Mouse (Mus musculus) hindbrain, postnatal 0 days (tissue): ENCODE results near the gene Zswim4. TPM values are rescaled to one million over a fixed set of nuclear protein-coding genes. Genes with fewer than 3 reads are reported as not detected.
A peak's percentile ranks its signal among the peaks of the same experiment; 100 is the strongest.

Experiments
- ATAC-seq: fragments of 200-750 bp; cut with Nextera tagmentation; 2 replicates; pipeline ENCODE4 v1.8.0; 2017; ENCODE audit warnings: mild to moderate bottlenecking, moderate TSS enrichment, moderate library complexity
- DNase-seq: peaks from one replicate; pipeline ENCODE4 v3.0.0-alpha.2; 2015; ENCODE audit warnings: low spot score
- H3K27ac ChIP-seq: fragments of 300-500 bp; sonication (generic); 2 replicates; pipeline ENCODE4 v1.5.1; 2014; ENCODE audit warnings: mild to moderate bottlenecking
- H3K27me3 ChIP-seq: fragments of 300-500 bp; sonication (generic); 2 replicates; pipeline ENCODE4 v1.6.1; 2014; ENCODE audit warnings: low read length, mixed read lengths; ENCODE audit not compliant: insufficient read depth
- H3K36me3 ChIP-seq: fragments of 300-500 bp; sonication (generic); 2 replicates; pipeline ENCODE4 v1.6.1; 2014; ENCODE audit warnings: low read length, mixed read lengths; ENCODE audit not compliant: insufficient read depth
- H3K4me1 ChIP-seq: fragments of 300-500 bp; sonication (generic); 2 replicates; pipeline ENCODE4 v1.6.1; 2014; ENCODE audit warnings: antibody characterized with exemption, low read length, mixed read lengths; ENCODE audit not compliant: insufficient read depth
- H3K4me2 ChIP-seq: fragments of 300-500 bp; sonication (generic); 2 replicates; pipeline ENCODE4 v1.6.1; 2014; ENCODE audit warnings: low read depth, mild to moderate bottlenecking, low read length, moderate library complexity, mixed read lengths
- H3K4me3 ChIP-seq: fragments of 300-500 bp; sonication (generic); 2 replicates; pipeline ENCODE4 v1.5.1; 2014; ENCODE audit warnings: low read length
- H3K9ac ChIP-seq: fragments of 300-500 bp; sonication (generic); replicated peaks from 2 replicates; pipeline ENCODE4 v1.6.1; 2014; ENCODE audit warnings: mild to moderate bottlenecking, low read length, moderate library complexity, mixed read lengths
- H3K9me3 ChIP-seq: fragments of 300-500 bp; sonication (generic); 2 replicates; pipeline ENCODE4 v1.6.1; 2016; ENCODE audit warnings: low read length, mixed read lengths
- CTCF ChIP-seq: IDR thresholded peaks from 2 replicates; pipeline ENCODE4 v1.5.1; 2016; ENCODE audit warnings: antibody characterized with exemption, control low read depth, low read depth
- WGBS: fragments of 180-500 bp; shearing (Covaris S2); extraction: QIAGEN DNeasy Blood & Tissue Kit; methylation state at CpG from one replicate; pipeline ENCODE4 v1.1.7; 2014; 5-methylcytosine and 5-hydroxymethylcytosine counted together
- polyA plus RNA-seq: library from polyadenylated mRNA; unstranded; fragments of >200 nt; fragmentation: Nextera tagmentation; extraction: Ambion mirVana; gene quantifications from 2 replicates; pipeline ENCODE4 v1.2.1, GENCODE M21; 2015
- total RNA-seq: library from RNA; depleted of rRNA; stranded (reverse); fragments of >200 nt; gene quantifications from 2 replicates; pipeline ENCODE4 v1.2.3, GENCODE M21; 2014

Gene Zswim4
- total and polyA plus RNA-seq, 2 experiments from 2014 or later: 11.3 to 44.1 TPM

GRCm38 (mm10) chr8:84269950-84270773, 33.3 kb upstream of the Zswim4 start, which contains the start of gene Ccdc130:
Gene Ccdc130 (minus strand): TSS chr8:84270380.
- WGBS: under 1% methylated on average over 44 of the region's 44 CpGs

GRCm38 (mm10) chr8:84261098-84261497, 24.2 kb upstream of the Zswim4 start:
- no peak overlapping the region for H3K27ac ChIP-seq
- ATAC-seq: no peak
- WGBS: 95% methylated on average over 4 of the region's 4 CpGs
- no peak for DNase-seq
- no peaks in the 10 kb centered on the region for H3K9me3 ChIP-seq
- H3K4me1 ChIP-seq: peaks cover 8% of the 10 kb centered on the region; the same call in 1 of the 2 replicates
- no peaks in the 10 kb centered on the region for H3K27me3 ChIP-seq
- H3K9ac ChIP-seq: no peak overlapping the region
- H3K4me3 ChIP-seq: no peak overlapping the region
- no peak overlapping the region for H3K4me2 ChIP-seq
- TF ChIP-seq CTCF: no peak
- peaks cover 75% of the 10 kb centered on the region for H3K36me3 ChIP-seq

More at GRCm38 (mm10) chr8:84269950-84270773, 33.3 kb upstream of the Zswim4 start, which contains the start of gene Ccdc130:
- Histone ChIP-seq H3K4me3 (peak within 1 kb of the TSS; percentile 80), H3K27me3 (no peaks in the 10 kb centered on the region), H3K9ac (peak within 1 kb of the TSS; percentile 82), H3K36me3 (peaks cover 14% of the 10 kb centered on the region), H3K9me3 (no peaks in the 10 kb centered on the region), H3K27ac (peak within 1 kb of the TSS; percentile 81), H3K4me1 (peaks cover 5% of the 10 kb centered on the region), H3K4me2 (peak within 1 kb of the TSS; percentile 85)
- ATAC-seq: peak; percentile 99
- peak; percentile 100 for DNase-seq
- no peak for TF ChIP-seq CTCF

GRCm38 (mm10) chr8:84256822-84257610, 20.2 kb upstream of the Zswim4 start, which contains the start of gene Mri1:
Gene Mri1 (minus strand): TSS chr8:84257326.
- H3K4me1 ChIP-seq: peaks cover 10% of the 10 kb centered on the region; the same call in 1 of the 2 replicates
- no peaks in the 10 kb centered on the region for H3K27me3 ChIP-seq
- peaks cover 54% of the 10 kb centered on the region for H3K36me3 ChIP-seq
- H3K9me3 ChIP-seq: no peaks in the 10 kb centered on the region
- peak; percentile 43 for TF ChIP-seq CTCF
- peak within 1 kb of the TSS; percentile 98 for H3K4me2 ChIP-seq
- peak within 1 kb of the TSS; percentile 80 for H3K9ac ChIP-seq
- 2% methylated on average over 63 of the region's 64 CpGs for WGBS
- peak within 1 kb of the TSS; percentile 95 for H3K27ac ChIP-seq
- DNase-seq: peak; percentile 97
- peak; percentile 88 for ATAC-seq
- H3K4me3 ChIP-seq: peak within 1 kb of the TSS; percentile 77

GRCm38 (mm10) chr8:84256458-84256821, 19.6 kb upstream of the Zswim4 start:
- Histone ChIP-seq H3K27me3 (no peaks in the 10 kb centered on the region), H3K4me1 (peaks cover 10% of the 10 kb centered on the region; the same call in 1 of the 2 replicates), H3K4me2 (peak overlapping the region; percentile 98), H3K4me3 (peak overlapping the region; percentile 77), H3K27ac (peak overlapping the region; percentile 95), H3K36me3 (peaks cover 51% of the 10 kb centered on the region), H3K9ac (peak overlapping the region; percentile 80), H3K9me3 (no peaks in the 10 kb centered on the region)
- no peak for TF ChIP-seq CTCF
- DNase-seq: peak; percentile 52
- WGBS: 16% methylated on average over 6 of the region's 6 CpGs
- ATAC-seq: peak; percentile 38

GRCm38 (mm10) chr8:84255858-84256257, 19.0 kb upstream of the Zswim4 start:
- Histone ChIP-seq H3K4me2 (peak overlapping the region; percentile 98), H3K4me1 (peaks cover 10% of the 10 kb centered on the region; the same call in 1 of the 2 replicates), H3K9me3 (no peaks in the 10 kb centered on the region), H3K27ac (peak overlapping the region; percentile 95; the same call in 1 of the 2 replicates), H3K36me3 (peaks cover 49% of the 10 kb centered on the region), H3K9ac (no peak overlapping the region), H3K4me3 (peak overlapping the region; percentile 77), H3K27me3 (no peaks in the 10 kb centered on the region)
- ATAC-seq (no peak), DNase-seq (no peak)
- 83% methylated on average over 3 of the region's 3 CpGs for WGBS
- TF ChIP-seq CTCF: peak; percentile 37; the same call in 1 of the 2 replicates
